Mouse (Mus musculus) ES-E14 (cell line): Measurements from ENCODE around the gene Map4k5.

Experiments
- CHD2 ChIP-seq: IDR thresholded peaks from 2 replicates; pipeline ENCODE4 v1.6.1; 2014; ENCODE audit warnings: mild to moderate bottlenecking, low read depth, low read length, inconsistent platforms
- MAFK ChIP-seq: IDR thresholded peaks from 2 replicates; pipeline ENCODE4 v1.6.1; 2014; ENCODE audit warnings: mild to moderate bottlenecking, low read depth, low read length, inconsistent platforms; ENCODE audit not compliant: insufficient read depth
- ZC3H11A ChIP-seq: IDR thresholded peaks from 2 replicates; pipeline ENCODE4 v1.6.1; 2012; ENCODE audit warnings: low read depth, mild to moderate bottlenecking, inconsistent platforms, low read length, borderline replicate concordance

- TF ChIP-seq CHD2: no peak
- no peak for TF ChIP-seq ZC3H11A
- TF ChIP-seq MAFK: no peak
Measured at GRCm38 (mm10) chr12:69848083-69848878, 44.7 kb downstream of the Map4k5 start.
